Mouse (Mus musculus) cerebellum, adult 11-12 months (tissue): Measurements from ENCODE around the gene Emilin3.
"Not testable (repeated sequence)": the region's sequence is repeated elsewhere in the genome, so short reads cannot be mapped to it uniquely, and the experiment has no call there.

Source experiments
- DNase-seq: peaks from one replicate; pipeline ENCODE4 v3.0.0; 2022

The Emilin3 gene

GRCm38 (mm10) chr2:160912231-160912671 lies at the start of gene Emilin3:
Emilin3 (minus strand) TSS chr2:160912328.
- no peak for DNase-seq

- DNase-seq, result no peak
Observed at GRCm38 (mm10) chr2:160960956-160961646, 49.0 kb upstream of the Emilin3 start.

- DNase-seq, result no peak
Observed at GRCm38 (mm10) chr2:160959901-160960300, 47.8 kb upstream of the Emilin3 start.

GRCm38 (mm10) chr2:160958737-160959136 lies 46.6 kb upstream of the Emilin3 start:
- DNase-seq, result no peak

- not testable (repeated sequence) for DNase-seq
Observed at GRCm38 (mm10) chr2:160957801-160958200, 45.7 kb upstream of the Emilin3 start.

- DNase-seq, result not testable (repeated sequence)
Observed at GRCm38 (mm10) chr2:160957307-160957706, 45.2 kb upstream of the Emilin3 start.

GRCm38 (mm10) chr2:160955331-160955730 lies 43.2 kb upstream of the Emilin3 start:
- DNase-seq, result no peak

- no peak for DNase-seq
Observed at GRCm38 (mm10) chr2:160954541-160954940, 42.4 kb upstream of the Emilin3 start.

GRCm38 (mm10) chr2:160953131-160953873 lies 41.2 kb upstream of the Emilin3 start:
- no peak for DNase-seq

GRCm38 (mm10) chr2:160951595-160951994 lies 39.5 kb upstream of the Emilin3 start:
- DNase-seq, result no peak

GRCm38 (mm10) chr2:160942443-160942842 lies 30.3 kb upstream of the Emilin3 start:
- no peak for DNase-seq

- DNase-seq, result no peak
Observed at GRCm38 (mm10) chr2:160940930-160941709, 29.0 kb upstream of the Emilin3 start.

- no peak for DNase-seq
Observed at GRCm38 (mm10) chr2:160934451-160934850, 22.3 kb upstream of the Emilin3 start.

GRCm38 (mm10) chr2:160933890-160934289 lies 21.8 kb upstream of the Emilin3 start:
- DNase-seq, result no peak

GRCm38 (mm10) chr2:160932981-160933380 lies 20.9 kb upstream of the Emilin3 start:
- DNase-seq, result no peak

- no peak for DNase-seq
Observed at GRCm38 (mm10) chr2:160932325-160932724, 20.2 kb upstream of the Emilin3 start.

- no peak for DNase-seq
Observed at GRCm38 (mm10) chr2:160931378-160931777, 19.2 kb upstream of the Emilin3 start.

GRCm38 (mm10) chr2:160925203-160925602 lies 13.1 kb upstream of the Emilin3 start:
- no peak for DNase-seq

GRCm38 (mm10) chr2:160921285-160921684 lies 9.2 kb upstream of the Emilin3 start:
- no peak for DNase-seq

GRCm38 (mm10) chr2:160918930-160919215 lies 6.7 kb upstream of the Emilin3 start:
- no peak for DNase-seq

- DNase-seq, result no peak
Observed at GRCm38 (mm10) chr2:160918154-160918929, 6.2 kb upstream of the Emilin3 start.

GRCm38 (mm10) chr2:160917313-160917712 lies 5.2 kb upstream of the Emilin3 start:
- no peak for DNase-seq

GRCm38 (mm10) chr2:160916714-160917113 lies 4.6 kb upstream of the Emilin3 start:
- no peak for DNase-seq
